Mouse (Mus musculus): ENCODE data around the gene Zzz3. TPM values are rescaled to one million over a fixed set of nuclear protein-coding genes. Genes with fewer than 3 reads are reported as not detected.

The Zzz3 gene
- 20.3 and 25.0 TPM in 2 replicates for polyA plus RNA-seq (2015; fragmentation: Nextera tagmentation; extraction: Ambion mirVana)

GRCm38 (mm10) chr3:152395350-152396277 is at the start of gene Zzz3:
Zzz3 (plus strand) TSS chr3:152395473.

GRCm38 (mm10) chr3:152345732-152346632 is 49.3 kb upstream of the Zzz3 start, which contains the start of gene Usp33:
Usp33 (plus strand) TSS chr3:152346478.

Other genes with a start within 250 kb of the Zzz3 start
- gene Gipc2, start 229.2 kb upstream of the Zzz3 start, polyA plus RNA-seq (2015; fragmentation: Nextera tagmentation; extraction: Ambion mirVana) = 0.96 and 1.4 TPM in 2 replicates
- 37.7 and 39.0 TPM in 2 replicates for gene Dnajb4, start 185.2 kb upstream of the Zzz3 start, polyA plus RNA-seq (2015; fragmentation: Nextera tagmentation; extraction: Ambion mirVana)
- 112 and 113 TPM in 2 replicates for gene Fubp1, start 185.1 kb upstream of the Zzz3 start, polyA plus RNA-seq (2015; fragmentation: Nextera tagmentation; extraction: Ambion mirVana)
- gene Nexn, start 129.1 kb upstream of the Zzz3 start, polyA plus RNA-seq (2015; fragmentation: Nextera tagmentation; extraction: Ambion mirVana) = 6.4 and 6.5 TPM in 2 replicates
- gene Miga1, start 55.1 kb upstream of the Zzz3 start, polyA plus RNA-seq (2015; fragmentation: Nextera tagmentation; extraction: Ambion mirVana) = 4.2 and 6.2 TPM in 2 replicates
- gene Usp33, start 49.0 kb upstream of the Zzz3 start, polyA plus RNA-seq (2015; fragmentation: Nextera tagmentation; extraction: Ambion mirVana) = 22.5 and 23.1 TPM in 2 replicates

All from spleen, postnatal 0 days (tissue).